Mouse (Mus musculus) heart, embryonic 14.5 days (tissue): ENCODE data around the gene Pkm. TPM values are rescaled to one million over a fixed set of nuclear protein-coding genes. Genes with fewer than 3 reads are reported as not detected.
A peak's percentile ranks its signal among the peaks of the same experiment; 100 is the strongest.

Experiments used
- ATAC-seq: fragments of 200-750 bp; cut with Nextera tagmentation; 2 replicates; pipeline ENCODE4 v1.8.0; 2017; ENCODE audit warnings: low read depth, moderate TSS enrichment; ENCODE audit not compliant: insufficient number of reproducible peaks, insufficient read depth, low FRiP score
- H3K27ac ChIP-seq, 2 experiments: fragments of 200-500 bp in 1 of 2; fragments of 300-500 bp in 1 of 2; sonication (generic) in 1 of 2; replicated peaks in 1 of 2; 2 replicates each; pipeline ENCODE4 v1.5.1; 2012 to 2014; ENCODE audit warnings: low read depth in 2 of 2, low read length in 2 of 2, control low read depth in 1 of 2, mild to moderate bottlenecking in 1 of 2, mixed read lengths in 1 of 2; ENCODE audit not compliant: control insufficient read depth in 1 of 2, insufficient read depth in 1 of 2
- H3K27me3 ChIP-seq: fragments of 300-500 bp; sonication (generic); 2 replicates; pipeline ENCODE4 v1.6.1; 2014; ENCODE audit warnings: mild to moderate bottlenecking, low read length, control low read depth; ENCODE audit not compliant: control insufficient read depth, insufficient read depth
- H3K36me3 ChIP-seq: fragments of 300-500 bp; sonication (generic); 2 replicates; pipeline ENCODE4 v1.6.1; 2014; ENCODE audit warnings: mild to moderate bottlenecking, control low read depth, low read length, mixed read lengths; ENCODE audit not compliant: control insufficient read depth, insufficient read depth
- H3K4me1 ChIP-seq, 2 experiments: fragments of 200-500 bp in 1 of 2; fragments of 300-500 bp in 1 of 2; sonication (generic) in 1 of 2; 2 replicates each; pipeline ENCODE4 v1.6.1; 2012 to 2014; ENCODE audit warnings: low read length in 2 of 2, control low read depth in 1 of 2, mixed read lengths in 1 of 2; ENCODE audit not compliant: control insufficient read depth in 2 of 2, insufficient read depth in 2 of 2
- H3K4me2 ChIP-seq: fragments of 300-500 bp; sonication (generic); 2 replicates; pipeline ENCODE4 v1.6.1; 2014; ENCODE audit warnings: mild to moderate bottlenecking, low read length
- H3K4me3 ChIP-seq, 2 experiments: fragments of 200-500 bp in 1 of 2; fragments of 300-500 bp in 1 of 2; sonication (generic) in 1 of 2; 2 replicates each; pipeline ENCODE4 v1.5.1; 2012 to 2014; ENCODE audit warnings: low read length in 2 of 2, mild to moderate bottlenecking in 2 of 2, control low read depth in 1 of 2, low read depth in 1 of 2, moderate library complexity in 1 of 2; ENCODE audit not compliant: control insufficient read depth in 1 of 2, insufficient read depth in 1 of 2
- H3K9ac ChIP-seq: fragments of 300-500 bp; sonication (generic); 2 replicates; pipeline ENCODE4 v1.6.1; 2014; ENCODE audit warnings: mild to moderate bottlenecking, low read length
- H3K9me3 ChIP-seq: fragments of 300-500 bp; sonication (generic); 2 replicates; pipeline ENCODE4 v1.6.1; 2016; ENCODE audit warnings: low read length, control low read depth; ENCODE audit not compliant: control insufficient read depth
- WGBS: fragments of 180-500 bp; shearing (Covaris S2); extraction: QIAGEN DNeasy Blood & Tissue Kit; methylation state at CpG from one replicate; pipeline ENCODE4 v1.1.7; 2014; 5-methylcytosine and 5-hydroxymethylcytosine counted together
- polyA plus RNA-seq: library from polyadenylated mRNA; unstranded; fragments of >200 nt; fragmentation: Nextera tagmentation; extraction: Ambion mirVana; gene quantifications from 2 replicates; pipeline ENCODE4 v1.2.1, GENCODE M21; 2014

Gene Pkm
- 1,792 and 1,798 TPM in 2 replicates for polyA plus RNA-seq

DNA sequence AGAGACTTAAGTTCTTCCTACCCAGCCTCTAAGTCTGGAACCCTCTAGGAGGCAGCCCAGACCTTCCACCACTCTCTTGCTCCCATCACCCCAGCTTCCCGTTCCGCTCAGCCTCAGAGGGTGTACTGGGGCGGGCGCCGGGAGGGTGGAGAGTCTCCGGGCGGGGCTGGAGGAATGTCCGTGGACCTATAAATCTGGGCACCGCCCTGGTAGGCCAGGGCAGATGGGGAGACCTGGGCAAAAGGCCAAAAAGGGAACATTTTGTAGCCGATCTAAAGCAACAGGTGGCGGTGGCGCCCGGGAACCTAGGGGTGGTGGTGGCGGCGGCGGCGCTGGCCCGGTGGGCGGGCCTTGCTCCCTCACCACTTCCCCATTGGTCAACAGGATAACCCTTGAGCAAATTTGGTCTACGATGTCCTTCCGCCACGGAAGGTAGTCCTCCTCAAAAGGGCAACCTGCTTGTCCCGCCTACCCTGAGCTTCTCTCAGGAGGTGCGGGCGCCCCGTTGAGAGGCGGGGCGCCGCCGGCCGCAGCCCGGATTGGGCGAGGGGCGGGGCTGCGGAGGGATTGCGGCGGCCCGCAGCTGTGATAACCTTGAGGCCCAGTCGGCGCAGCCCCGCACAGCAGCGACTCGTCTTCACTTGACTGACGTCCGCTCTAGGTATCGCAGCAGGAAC is at the start of gene Pkm:
Pkm (plus strand) TSS at position 411 of the 677 bp plus-strand sequence.
- peak within 1 kb of the TSS; percentile 75 to 98 for H3K4me3 ChIP-seq
- ATAC-seq: peak; percentile 90
- peak within 1 kb of the TSS; percentile 74 for H3K4me2 ChIP-seq
- peak within 1 kb of the TSS; percentile 99 to 100 for H3K27ac ChIP-seq
- H3K9me3 ChIP-seq: no peaks in the 10 kb centered on the region
- H3K36me3 ChIP-seq: peaks cover 31% of the 10 kb centered on the region
- peaks cover 8 to 33% of the 10 kb centered on the region in 2 experiments for H3K4me1 ChIP-seq
- WGBS: 0% methylated on average over 46 of the region's 46 CpGs
- no peaks in the 10 kb centered on the region for H3K27me3 ChIP-seq
- peak within 1 kb of the TSS; percentile 98 for H3K9ac ChIP-seq

DNA sequence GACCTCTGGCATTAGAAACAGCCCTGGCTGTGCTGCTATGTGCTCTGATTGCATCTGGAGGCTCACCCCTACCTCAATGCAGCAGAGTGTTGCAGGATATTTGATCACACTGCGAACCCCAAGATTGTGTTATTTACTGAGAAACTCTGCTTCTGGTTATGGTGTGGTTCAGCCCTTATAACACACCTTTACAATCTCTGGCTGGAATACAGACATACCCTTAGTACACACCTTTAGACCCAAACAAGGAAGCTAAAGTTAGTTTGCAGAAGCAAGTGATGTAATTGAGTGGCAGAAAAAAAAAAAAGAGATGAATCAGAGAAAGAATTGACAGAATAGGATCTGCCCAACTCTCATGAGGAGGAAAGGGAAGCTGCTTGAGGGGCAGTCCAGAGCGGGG is 45.2 kb upstream of the Pkm start:
- no peak for ATAC-seq
- Histone ChIP-seq H3K36me3 (no peaks in the 10 kb centered on the region), H3K4me1 (no peaks in the 10 kb centered on the region), H3K9ac (no peak overlapping the region), H3K9me3 (no peaks in the 10 kb centered on the region), H3K4me3 (no peak overlapping the region), H3K27me3 (no peaks in the 10 kb centered on the region), H3K27ac (no peak overlapping the region), H3K4me2 (no peak overlapping the region)
- 74% methylated on average over 2 of the region's 2 CpGs for WGBS

DNA sequence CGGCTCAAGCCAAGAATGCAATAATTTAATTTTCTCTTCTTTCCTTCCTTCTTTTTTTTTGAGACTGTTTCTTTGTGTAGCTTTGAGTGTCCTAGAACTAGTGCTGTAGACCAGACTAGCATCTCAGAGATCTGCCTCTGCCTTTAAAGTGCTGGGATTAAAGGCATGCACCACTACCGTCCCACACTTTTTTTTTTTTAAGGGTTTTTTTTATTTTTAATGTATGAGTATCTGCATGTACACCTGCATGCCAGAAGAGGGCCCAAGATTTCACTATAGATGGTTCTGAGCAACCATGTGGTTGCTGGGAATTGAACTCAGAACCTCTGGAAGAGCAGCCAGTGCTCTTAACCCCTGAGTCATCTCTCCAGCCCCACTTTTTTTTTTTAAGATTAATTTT is 40.4 kb upstream of the Pkm start:
- peaks cover 3% of the 10 kb centered on the region; the same call in 1 of the 2 replicates for H3K36me3 ChIP-seq
- no peak for ATAC-seq
- WGBS: 89% methylated on average over 2 of the region's 2 CpGs

DNA sequence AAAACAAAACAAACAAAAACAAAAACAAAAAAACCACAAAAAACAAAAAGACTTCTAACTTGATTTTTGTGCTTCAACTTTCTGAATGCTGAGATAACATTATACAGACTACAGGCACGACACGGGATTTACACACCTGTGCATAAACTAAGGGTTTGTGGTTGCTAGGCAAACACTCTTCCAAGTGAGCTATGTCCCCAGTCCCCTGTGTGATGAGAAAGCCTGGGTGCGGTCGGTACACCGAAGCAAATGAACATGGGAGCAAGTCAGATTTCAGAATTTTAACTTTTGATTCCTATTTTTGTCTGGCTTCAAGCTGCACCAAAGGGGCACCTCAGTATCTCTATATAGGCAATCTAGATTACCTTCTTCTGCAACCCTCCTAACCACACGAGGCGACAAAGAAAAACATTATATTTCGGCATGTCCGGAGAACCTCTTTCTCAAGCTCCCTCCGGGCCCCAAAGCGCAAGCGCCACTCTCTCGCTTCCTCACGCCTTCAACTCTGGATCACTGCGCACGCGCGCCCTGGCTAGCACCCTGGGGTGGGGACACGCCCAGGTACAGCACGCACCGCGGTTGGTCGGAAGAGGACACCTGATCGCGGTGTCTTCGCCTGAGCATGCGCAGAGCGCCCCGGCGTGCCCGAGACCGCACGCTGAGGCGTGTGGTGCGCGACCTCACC is 39.4 kb upstream of the Pkm start, which contains the start of gene Parp6:
Parp6 (plus strand) TSS at position 663 of the 685 bp plus-strand sequence.
- peak; percentile 100 for ATAC-seq
- peak within 1 kb of the TSS; percentile 72 for H3K4me2 ChIP-seq
- H3K4me1 ChIP-seq: peaks cover 0 to 6% of the 10 kb centered on the region in 2 experiments; a peak in 3 of 4 replicates
- H3K4me3 ChIP-seq: peak within 1 kb of the TSS; percentile 91 to 98
- H3K27ac ChIP-seq: peak within 1 kb of the TSS; percentile 92 to 95
- H3K36me3 ChIP-seq: peaks cover 3% of the 10 kb centered on the region; the same call in 1 of the 2 replicates
- H3K9ac ChIP-seq: peak within 1 kb of the TSS; percentile 93
- no peaks in the 10 kb centered on the region for H3K9me3 ChIP-seq
- 1% methylated on average over 36 of the region's 36 CpGs for WGBS
- H3K27me3 ChIP-seq: no peaks in the 10 kb centered on the region

More for the DNA sequence above, 40.4 kb upstream of the Pkm start:
- H3K27me3 ChIP-seq: no peaks in the 10 kb centered on the region
- H3K9ac ChIP-seq: no peak overlapping the region
- no peaks in the 10 kb centered on the region for H3K9me3 ChIP-seq
- H3K4me1 ChIP-seq: peaks cover 0 to 6% of the 10 kb centered on the region in 2 experiments; a peak in 3 of 4 replicates
- H3K4me2 ChIP-seq: no peak overlapping the region
- H3K4me3 ChIP-seq: no peak overlapping the region
- no peak overlapping the region for H3K27ac ChIP-seq

DNA sequence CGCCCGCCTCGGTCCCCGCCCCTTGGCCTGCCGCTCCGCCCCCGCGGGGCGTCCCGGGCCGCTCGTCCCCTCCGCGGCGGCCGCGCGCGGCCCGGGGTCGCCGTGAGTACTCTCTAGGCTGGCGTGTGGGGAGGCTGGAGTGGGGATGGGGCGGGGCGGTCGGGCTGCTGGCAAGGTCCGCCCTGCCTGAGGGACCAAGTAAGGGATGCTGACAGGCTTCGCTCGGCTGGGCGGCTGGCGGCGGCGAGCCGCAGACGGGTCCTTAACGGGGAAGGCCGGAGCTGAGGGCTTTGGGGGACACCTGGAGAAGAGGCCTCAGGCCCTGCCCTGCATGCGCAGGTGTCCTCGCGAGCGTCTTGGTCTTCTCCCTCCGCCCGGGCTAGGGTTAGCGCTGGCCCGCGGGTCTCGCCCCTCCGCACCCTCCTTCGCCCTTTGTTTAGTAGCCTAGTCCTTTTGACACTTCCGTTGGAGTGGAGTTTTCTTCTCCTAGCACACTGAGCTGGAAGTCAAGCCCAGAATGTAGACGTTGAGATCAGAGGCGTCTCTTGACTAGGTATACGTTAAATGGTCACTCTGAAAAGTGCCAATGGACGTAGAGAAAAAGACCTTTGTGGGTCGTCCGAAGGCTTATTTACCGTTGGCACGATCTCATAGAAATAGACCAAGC is 38.7 kb upstream of the Pkm start:
- peaks cover 0 to 6% of the 10 kb centered on the region in 2 experiments; a peak in 3 of 4 replicates for H3K4me1 ChIP-seq
- under 1% methylated on average over 57 of the region's 58 CpGs for WGBS
- H3K9ac ChIP-seq: peak overlapping the region; percentile 93
- peaks cover 9% of the 10 kb centered on the region for H3K36me3 ChIP-seq
- H3K4me3 ChIP-seq: peak overlapping the region; percentile 91 to 98
- H3K9me3 ChIP-seq: no peaks in the 10 kb centered on the region
- ATAC-seq: no peak; the same call in 1 of the 2 replicates
- H3K27ac ChIP-seq: peak overlapping the region; percentile 92 to 95
- peak overlapping the region; percentile 72 for H3K4me2 ChIP-seq
- no peaks in the 10 kb centered on the region for H3K27me3 ChIP-seq

DNA sequence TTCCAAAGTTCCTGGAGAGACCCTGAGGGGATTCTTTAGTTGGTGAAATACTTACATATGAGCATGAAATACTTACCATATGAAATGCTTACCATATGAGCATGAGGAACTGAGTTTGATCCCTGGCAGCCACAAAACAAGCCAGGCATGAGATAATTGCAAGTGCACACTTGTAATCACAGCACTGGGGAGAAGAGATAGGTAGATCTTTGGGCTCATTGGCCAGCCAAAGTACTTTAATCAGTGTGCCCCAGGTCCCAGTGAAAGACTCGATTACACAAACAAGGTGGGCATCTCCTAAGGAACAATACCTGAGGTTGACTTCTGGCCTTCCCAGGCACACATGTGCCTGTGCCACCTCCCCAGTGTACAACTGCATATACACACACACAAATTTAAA is 17.8 kb upstream of the Pkm start:
- Histone ChIP-seq H3K4me2 (no peak overlapping the region), H3K9ac (no peak overlapping the region), H3K4me1 (no peaks in the 10 kb centered on the region), H3K36me3 (peaks cover 88% of the 10 kb centered on the region), H3K4me3 (no peak overlapping the region), H3K27ac (no peak overlapping the region), H3K27me3 (no peaks in the 10 kb centered on the region), H3K9me3 (no peaks in the 10 kb centered on the region)
- 79% methylated on average over 1 of the region's 1 CpGs for WGBS
- no peak for ATAC-seq

DNA sequence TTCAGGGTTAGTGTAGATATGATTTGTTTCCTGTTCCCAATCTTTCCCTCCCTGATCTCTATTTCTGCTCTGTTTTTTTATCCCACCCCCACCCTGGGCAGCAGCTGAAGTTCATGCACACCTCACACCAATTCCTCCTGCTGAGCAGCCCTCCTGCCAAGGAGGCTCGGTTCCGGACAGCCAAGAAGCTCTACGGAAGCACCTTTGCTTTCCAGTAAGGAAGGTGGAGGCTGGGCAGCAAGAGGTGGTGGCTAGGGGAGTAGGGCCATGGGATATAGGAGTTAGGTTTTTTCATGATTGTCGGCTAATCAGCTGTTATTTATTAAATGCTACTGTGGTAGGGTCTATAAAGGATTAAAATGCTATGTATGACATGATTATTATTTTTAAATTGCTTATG is 16.2 kb upstream of the Pkm start:
- Histone ChIP-seq H3K9me3 (no peaks in the 10 kb centered on the region), H3K9ac (no peak overlapping the region), H3K4me3 (no peak overlapping the region), H3K4me1 (no peaks in the 10 kb centered on the region), H3K36me3 (peaks cover 86% of the 10 kb centered on the region), H3K27ac (no peak overlapping the region), H3K4me2 (no peak overlapping the region), H3K27me3 (no peaks in the 10 kb centered on the region)
- no peak for ATAC-seq
- 84% methylated on average over 4 of the region's 4 CpGs for WGBS
